Mouse (Mus musculus) brain, embryonic 14.5 days (tissue): ENCODE results near the gene Castor1. TPM values are rescaled to one million over a fixed set of nuclear protein-coding genes. Genes with fewer than 3 reads are reported as not detected.

Source experiments
- DNase-seq: peaks from one replicate; pipeline ENCODE4 v3.0.0-alpha.2; 2011; ENCODE audit warnings: low read depth
- CTCF ChIP-seq: fragments of 200-500 bp; IDR thresholded peaks from 2 replicates; pipeline ENCODE4 v1.5.1; 2012; ENCODE audit warnings: inconsistent platforms, mild to moderate bottlenecking, moderate library complexity, borderline replicate concordance; ENCODE audit not compliant: insufficient read depth, insufficient read length; ENCODE audit errors: extremely low read depth
- POLR2A ChIP-seq: fragments of 200-500 bp; IDR thresholded peaks from 2 replicates; pipeline ENCODE4 v1.6.1; 2012; ENCODE audit warnings: mild to moderate bottlenecking, inconsistent platforms, borderline replicate concordance; ENCODE audit not compliant: poor library complexity, insufficient read depth, insufficient read length, severe bottlenecking; ENCODE audit errors: extremely low read depth
- polyA plus RNA-seq: library from polyadenylated mRNA; depleted of rRNA; stranded (reverse); fragments of >200 nt; gene quantifications from 2 replicates; pipeline ENCODE4 v1.2.3, GENCODE M21; 2012

The Castor1 gene
- polyA plus RNA-seq, 1 experiment = 2.7 TPM

GRCm38 (mm10) chr11:4228463-4228862 lies 10.4 kb downstream of the Castor1 start:
- no peak for TF ChIP-seq POLR2A
- no peak for TF ChIP-seq CTCF
- DNase-seq = peak; percentile 40

- no peak for DNase-seq
- TF ChIP-seq CTCF (no peak), POLR2A (no peak)
Measured at GRCm38 (mm10) chr11:4229841-4230240, 11.8 kb downstream of the Castor1 start.

GRCm38 (mm10) chr11:4231435-4231834 lies 13.4 kb downstream of the Castor1 start:
- no peak for DNase-seq
- TF ChIP-seq CTCF (no peak), POLR2A (no peak)

- TF ChIP-seq CTCF (no peak), POLR2A (no peak)
- DNase-seq = no peak
Measured at GRCm38 (mm10) chr11:4232644-4233043, 14.6 kb downstream of the Castor1 start.

- DNase-seq = no peak
- TF ChIP-seq POLR2A (no peak), CTCF (no peak)
Measured at GRCm38 (mm10) chr11:4235052-4235655, 17.1 kb downstream of the Castor1 start.

GRCm38 (mm10) chr11:4235665-4236545 lies 17.9 kb downstream of the Castor1 start, which contains the start of gene Osm:
Gene Osm (plus strand): TSS chr11:4236420.
- no peak for TF ChIP-seq CTCF

GRCm38 (mm10) chr11:4236546-4237067 lies 18.6 kb downstream of the Castor1 start:
- no peak for DNase-seq
- TF ChIP-seq POLR2A (no peak), CTCF (no peak)

More at GRCm38 (mm10) chr11:4235665-4236545, 17.9 kb downstream of the Castor1 start, which contains the start of gene Osm:
- peak; percentile 24 for DNase-seq

GRCm38 (mm10) chr11:4237389-4237912 lies 19.4 kb downstream of the Castor1 start:
- TF ChIP-seq CTCF (0 out of 2 replicates have a peak, but pooled peaks have one; percentile 2), POLR2A (no peak)
- DNase-seq = no peak

- DNase-seq = no peak
- TF ChIP-seq POLR2A = no peak
- TF ChIP-seq CTCF = no peak
Measured at GRCm38 (mm10) chr11:4238167-4238566, 20.1 kb downstream of the Castor1 start.

- no peak for DNase-seq
- no peak for TF ChIP-seq POLR2A
- TF ChIP-seq CTCF = no peak
Measured at GRCm38 (mm10) chr11:4239691-4240090, 21.7 kb downstream of the Castor1 start.

- DNase-seq = no peak
- TF ChIP-seq CTCF = no peak
- TF ChIP-seq POLR2A = no peak
Measured at GRCm38 (mm10) chr11:4240151-4240550, 22.1 kb downstream of the Castor1 start.
